Mouse (Mus musculus): Measurements from ENCODE around the gene Setd7. TPM values are rescaled to one million over a fixed set of nuclear protein-coding genes. Genes with fewer than 3 reads are reported as not detected.

The Setd7 gene
- polyA plus RNA-seq, 1 experiment = 46.0 TPM

GRCm38 (mm10) chr3:51498659-51499058 is 62.0 kb downstream of the Setd7 start:
- no peak for TF ChIP-seq POLR2A (IDR thresholded peaks at IDR 0.05; ENCODE audit: low read depth, low read length)
- no peak for TF ChIP-seq CTCF (IDR thresholded peaks at IDR 0.05; ENCODE audit: borderline replicate concordance, insufficient read depth, low read length)
- H3K27ac ChIP-seq (ENCODE audit: insufficient read depth, low read length) = no peak overlapping the region
- H3K4me1 ChIP-seq (ENCODE audit: control insufficient read depth, insufficient read depth, low read length) = no peaks in the 10 kb centered on the region
- H3K4me3 ChIP-seq (ENCODE audit: insufficient read depth, low read length) = no peak overlapping the region

- TF ChIP-seq POLR2A (IDR thresholded peaks at IDR 0.05; ENCODE audit: low read depth, low read length) (no peak), CTCF (IDR thresholded peaks at IDR 0.05; ENCODE audit: borderline replicate concordance, insufficient read depth, low read length) (no peak)
- Histone ChIP-seq H3K27ac (ENCODE audit: insufficient read depth, low read length) (no peak overlapping the region), H3K4me1 (ENCODE audit: control insufficient read depth, insufficient read depth, low read length) (no peaks in the 10 kb centered on the region), H3K4me3 (ENCODE audit: insufficient read depth, low read length) (no peak overlapping the region)
Observed at GRCm38 (mm10) chr3:51497978-51498377, 62.7 kb downstream of the Setd7 start.

- Histone ChIP-seq H3K27ac (ENCODE audit: insufficient read depth, low read length) (no peak overlapping the region), H3K4me3 (ENCODE audit: insufficient read depth, low read length) (no peak overlapping the region), H3K4me1 (ENCODE audit: control insufficient read depth, insufficient read depth, low read length) (no peaks in the 10 kb centered on the region)
- TF ChIP-seq POLR2A (IDR thresholded peaks at IDR 0.05; ENCODE audit: low read depth, low read length) = no peak
- no peak for TF ChIP-seq CTCF (IDR thresholded peaks at IDR 0.05; ENCODE audit: borderline replicate concordance, insufficient read depth, low read length)
Observed at GRCm38 (mm10) chr3:51495646-51496045, 65.0 kb downstream of the Setd7 start.

- no peak overlapping the region for H3K27ac ChIP-seq (ENCODE audit: insufficient read depth, low read length)
- H3K4me1 ChIP-seq (ENCODE audit: control insufficient read depth, insufficient read depth, low read length) = no peaks in the 10 kb centered on the region
- TF ChIP-seq POLR2A (IDR thresholded peaks at IDR 0.05; ENCODE audit: low read depth, low read length) (no peak), CTCF (IDR thresholded peaks at IDR 0.05; ENCODE audit: borderline replicate concordance, insufficient read depth, low read length) (no peak)
Observed at GRCm38 (mm10) chr3:51494466-51494865, 66.2 kb downstream of the Setd7 start.

GRCm38 (mm10) chr3:51493272-51493838 is 67.3 kb downstream of the Setd7 start:
- Histone ChIP-seq H3K4me1 (ENCODE audit: control insufficient read depth, insufficient read depth, low read length) (no peaks in the 10 kb centered on the region), H3K27ac (ENCODE audit: insufficient read depth, low read length) (no peak overlapping the region), H3K4me3 (ENCODE audit: insufficient read depth, low read length) (no peak overlapping the region)
- no peak for TF ChIP-seq POLR2A (IDR thresholded peaks at IDR 0.05; ENCODE audit: low read depth, low read length)
- no peak for TF ChIP-seq CTCF (IDR thresholded peaks at IDR 0.05; ENCODE audit: borderline replicate concordance, insufficient read depth, low read length)

More at GRCm38 (mm10) chr3:51494466-51494865, 66.2 kb downstream of the Setd7 start:
- no peak overlapping the region for H3K4me3 ChIP-seq (ENCODE audit: insufficient read depth, low read length)

GRCm38 (mm10) chr3:51490088-51490753 is 70.5 kb downstream of the Setd7 start:
- TF ChIP-seq POLR2A (IDR thresholded peaks at IDR 0.05; ENCODE audit: low read depth, low read length) (no peak), CTCF (IDR thresholded peaks at IDR 0.05; ENCODE audit: borderline replicate concordance, insufficient read depth, low read length) (no peak)
- no peak overlapping the region for H3K27ac ChIP-seq (ENCODE audit: insufficient read depth, low read length)
- H3K4me3 ChIP-seq (ENCODE audit: insufficient read depth, low read length) = no peak overlapping the region

GRCm38 (mm10) chr3:51486491-51487195 is 74.0 kb downstream of the Setd7 start:
- Histone ChIP-seq H3K27ac (ENCODE audit: insufficient read depth, low read length) (no peak overlapping the region), H3K4me3 (ENCODE audit: insufficient read depth, low read length) (no peak overlapping the region), H3K4me1 (ENCODE audit: control insufficient read depth, insufficient read depth, low read length) (peaks cover 3% of the 10 kb centered on the region; the same call in 1 of the 2 replicates)
- TF ChIP-seq POLR2A (IDR thresholded peaks at IDR 0.05; ENCODE audit: low read depth, low read length) (no peak), CTCF (IDR thresholded peaks at IDR 0.05; ENCODE audit: borderline replicate concordance, insufficient read depth, low read length) (no peak)

More at GRCm38 (mm10) chr3:51490088-51490753, 70.5 kb downstream of the Setd7 start:
- H3K4me1 ChIP-seq (ENCODE audit: control insufficient read depth, insufficient read depth, low read length) = no peaks in the 10 kb centered on the region; the same call in 1 of the 2 replicates

- H3K4me1 ChIP-seq (ENCODE audit: control insufficient read depth, insufficient read depth, low read length) = peaks cover 5% of the 10 kb centered on the region; the same call in 1 of the 2 replicates
Observed at GRCm38 (mm10) chr3:51485347-51485746, 75.3 kb downstream of the Setd7 start.

GRCm38 (mm10) chr3:51484370-51484769 is 76.3 kb downstream of the Setd7 start:
- no peak overlapping the region; the same call in 1 of the 2 replicates for H3K27ac ChIP-seq (ENCODE audit: insufficient read depth, low read length)
- H3K4me1 ChIP-seq (ENCODE audit: control insufficient read depth, insufficient read depth, low read length) = peaks cover 5% of the 10 kb centered on the region; the same call in 1 of the 2 replicates
- no peak for TF ChIP-seq POLR2A (IDR thresholded peaks at IDR 0.05; ENCODE audit: low read depth, low read length)
- no peak for TF ChIP-seq CTCF (IDR thresholded peaks at IDR 0.05; ENCODE audit: borderline replicate concordance, insufficient read depth, low read length)
- peak overlapping the region; percentile 75 for H3K4me3 ChIP-seq (ENCODE audit: insufficient read depth, low read length)

More at GRCm38 (mm10) chr3:51485347-51485746, 75.3 kb downstream of the Setd7 start:
- Histone ChIP-seq H3K27ac (ENCODE audit: insufficient read depth, low read length) (no peak overlapping the region), H3K4me3 (ENCODE audit: insufficient read depth, low read length) (peak overlapping the region; percentile 75)
- TF ChIP-seq POLR2A (IDR thresholded peaks at IDR 0.05; ENCODE audit: low read depth, low read length) (no peak), CTCF (IDR thresholded peaks at IDR 0.05; ENCODE audit: borderline replicate concordance, insufficient read depth, low read length) (no peak)
